Mouse (Mus musculus) spleen, adult 12 weeks (tissue): Measurements from ENCODE around the gene Adora1.
A peak's percentile ranks its signal among the peaks of the same experiment; 100 is the strongest.

ENCODE experiments used
- DNase-seq: peaks from one replicate; pipeline ENCODE4 v3.0.0; 2022; ENCODE audit warnings: low spot score

The Adora1 gene

DNA sequence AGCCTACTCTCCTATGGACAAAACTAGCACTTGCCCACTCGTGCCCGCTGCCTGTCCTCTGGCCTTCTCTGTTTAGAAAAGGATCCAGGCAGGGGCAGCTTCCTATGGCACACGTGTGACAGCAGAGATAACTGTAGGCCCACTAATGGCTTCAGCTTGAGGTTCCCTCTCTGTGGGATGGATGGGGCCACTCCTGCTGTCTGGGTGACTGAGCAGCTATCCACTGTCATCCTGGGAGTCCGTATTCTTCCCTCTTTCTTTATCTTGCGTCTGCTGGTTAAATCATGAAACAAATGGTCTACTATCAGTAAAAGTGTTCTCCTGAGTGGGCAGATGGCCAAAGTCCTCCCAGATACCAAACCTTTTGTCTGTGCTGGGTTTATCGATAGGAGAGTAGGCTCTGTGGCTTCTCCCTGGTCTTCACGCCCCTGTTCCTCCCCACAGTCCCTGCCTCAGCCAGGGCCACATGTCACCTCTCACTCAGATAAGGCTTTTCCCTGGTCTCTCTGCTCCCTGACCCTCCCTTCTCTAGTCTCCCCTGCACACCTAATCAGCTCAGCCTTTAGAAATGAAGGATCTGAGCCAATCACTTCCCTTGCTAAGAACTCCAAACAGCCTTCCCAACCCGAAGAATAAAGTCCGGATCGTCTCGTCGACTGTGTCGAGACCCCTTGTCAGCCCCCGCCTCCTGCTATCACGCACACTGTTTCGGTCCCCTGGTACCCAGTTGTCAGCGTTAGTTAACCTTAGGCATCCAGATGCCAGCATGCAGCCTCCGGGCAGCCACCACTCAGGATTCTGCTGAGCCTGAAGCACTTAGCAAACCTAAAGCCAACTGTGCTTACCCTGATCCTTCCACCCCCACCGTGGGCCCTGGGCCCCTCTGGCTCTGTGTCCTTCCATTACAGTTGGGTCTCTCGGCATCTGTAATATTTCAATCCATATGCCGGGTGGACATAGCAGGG, 82.3 kb downstream of the Adora1 start:
- no peak for DNase-seq

DNA sequence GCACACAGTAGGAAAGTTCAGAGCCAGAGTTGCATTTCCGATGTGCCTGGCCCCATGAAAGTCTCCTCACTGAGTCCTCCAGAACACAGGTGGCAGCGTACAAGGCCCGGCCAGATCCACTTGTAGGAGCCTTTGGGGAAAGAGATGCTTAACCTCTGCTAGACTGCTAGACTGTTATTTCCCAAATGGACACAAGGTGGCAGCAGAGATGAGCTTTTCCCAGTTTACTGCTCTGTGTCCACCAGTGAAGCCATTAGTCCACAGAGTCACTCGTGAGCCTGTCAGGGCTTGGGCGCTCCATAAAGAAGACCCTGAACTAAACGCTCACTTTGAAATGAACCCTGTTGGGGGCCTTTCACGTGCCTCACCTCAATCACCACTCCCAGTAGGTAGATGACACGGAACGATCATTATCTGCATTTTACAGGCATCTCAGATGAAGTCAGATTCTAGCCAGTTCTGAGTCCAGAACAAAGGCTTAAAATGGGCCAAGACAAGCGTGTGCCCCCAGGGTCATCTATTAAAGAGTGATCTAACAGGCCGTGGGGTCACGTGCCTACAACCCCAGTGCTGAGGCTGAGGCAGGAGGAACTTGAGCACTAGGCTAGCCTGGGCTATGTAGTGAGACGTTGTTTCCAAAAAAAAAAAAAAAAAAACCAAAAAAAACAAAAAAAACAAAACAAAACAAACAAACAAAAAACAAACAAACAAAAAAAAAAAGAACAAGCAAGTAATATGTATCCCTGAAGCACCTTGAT, 83.4 kb downstream of the Adora1 start:
- peak; percentile 57 for DNase-seq

- DNase-seq, result no peak
Observed at GRCm38 (mm10) chr1:134150745-134151144, 84.5 kb downstream of the Adora1 start.

- DNase-seq, result no peak
Observed at GRCm38 (mm10) chr1:134150076-134150475, 85.2 kb downstream of the Adora1 start.
